Mouse (Mus musculus): ENCODE measurements around the gene Ap2b1.

DNA sequence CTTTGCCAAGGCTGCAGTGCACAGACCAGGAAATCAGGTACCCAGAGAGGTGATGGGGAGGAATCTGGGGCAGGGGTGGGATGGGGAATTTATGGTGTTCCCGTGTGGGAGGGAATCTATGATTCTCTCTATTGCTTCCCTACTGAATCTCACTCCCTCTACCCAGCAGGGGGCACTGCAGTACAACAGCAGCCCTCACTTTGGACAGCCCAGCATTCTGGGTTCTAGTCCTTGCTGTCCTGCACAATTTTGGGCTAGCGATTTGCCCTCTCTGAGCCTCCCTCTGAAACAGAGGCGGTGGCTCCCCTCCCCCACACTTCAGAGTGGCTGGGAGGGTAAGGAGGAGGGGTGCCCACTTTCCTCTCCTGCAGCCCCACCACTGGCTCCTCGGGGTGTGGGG lies 121.5 kb downstream of the Ap2b1 start:
- TF ChIP-seq POLR2A (IDR thresholded peaks at IDR 0.05; ENCODE audit: low read depth, low read length), result no peak
- TF ChIP-seq CTCF (IDR thresholded peaks at IDR 0.05; ENCODE audit: borderline replicate concordance, insufficient read depth, low read length), result 0 out of 2 replicates have a peak, but pooled peaks have one; percentile 2

Measured in embryonic fibroblast, embryonic 13.5 days (primary cell).